Mouse (Mus musculus) intestine, embryonic 16.5 days (tissue): ENCODE data around the gene Abhd5. TPM values are rescaled to one million over a fixed set of nuclear protein-coding genes. Genes with fewer than 3 reads are reported as not detected.

Source experiments
- ATAC-seq: fragments of 200-750 bp; cut with Nextera tagmentation; 2 replicates; pipeline ENCODE4 v1.8.0; 2017; ENCODE audit warnings: moderate TSS enrichment, moderate library complexity
- H3K27ac ChIP-seq: fragments of 300-500 bp; sonication (generic); 2 replicates; pipeline ENCODE4 v1.5.1; 2014; ENCODE audit warnings: mild to moderate bottlenecking, low read length
- H3K27me3 ChIP-seq: fragments of 300-500 bp; sonication (generic); replicated peaks from 2 replicates; pipeline ENCODE4 v1.6.1; 2014; ENCODE audit warnings: low read length, control low read depth, mixed read lengths; ENCODE audit not compliant: control insufficient read depth, insufficient read depth
- H3K36me3 ChIP-seq: fragments of 300-500 bp; sonication (generic); 2 replicates; pipeline ENCODE4 v1.6.1; 2014; ENCODE audit warnings: low read length, control low read depth; ENCODE audit not compliant: control insufficient read depth, insufficient read depth
- H3K4me1 ChIP-seq: fragments of 300-500 bp; sonication (generic); 2 replicates; pipeline ENCODE4 v1.6.1; 2014; ENCODE audit warnings: low read length, control low read depth, mixed read lengths; ENCODE audit not compliant: control insufficient read depth, insufficient read depth
- H3K4me2 ChIP-seq: fragments of 300-500 bp; sonication (generic); 2 replicates; pipeline ENCODE4 v1.6.1; 2014; ENCODE audit warnings: low read depth, low read length, control low read depth
- H3K4me3 ChIP-seq: fragments of 300-500 bp; sonication (generic); 2 replicates; pipeline ENCODE4 v1.5.1; 2014; ENCODE audit warnings: mild to moderate bottlenecking, low read length
- H3K9ac ChIP-seq: fragments of 300-500 bp; sonication (generic); 2 replicates; pipeline ENCODE4 v1.6.1; 2014; ENCODE audit warnings: low read depth, low read length
- H3K9me3 ChIP-seq: fragments of 300-500 bp; sonication (generic); 2 replicates; pipeline ENCODE4 v1.6.1; 2016; ENCODE audit warnings: low read length, control low read depth; ENCODE audit not compliant: control insufficient read depth
- WGBS: fragments of 180-500 bp; shearing (Covaris S2); extraction: QIAGEN DNeasy Blood & Tissue Kit; methylation state at CpG from one replicate; pipeline ENCODE4 v1.1.7; 2014; 5-methylcytosine and 5-hydroxymethylcytosine counted together
- polyA plus RNA-seq: library from polyadenylated mRNA; unstranded; fragments of >200 nt; fragmentation: Nextera tagmentation; extraction: Ambion mirVana; gene quantifications from 2 replicates; pipeline ENCODE4 v1.2.1, GENCODE M21; 2015

Gene Abhd5
- polyA plus RNA-seq, 1 experiment from 2014 or later: 20.8 TPM

DNA sequence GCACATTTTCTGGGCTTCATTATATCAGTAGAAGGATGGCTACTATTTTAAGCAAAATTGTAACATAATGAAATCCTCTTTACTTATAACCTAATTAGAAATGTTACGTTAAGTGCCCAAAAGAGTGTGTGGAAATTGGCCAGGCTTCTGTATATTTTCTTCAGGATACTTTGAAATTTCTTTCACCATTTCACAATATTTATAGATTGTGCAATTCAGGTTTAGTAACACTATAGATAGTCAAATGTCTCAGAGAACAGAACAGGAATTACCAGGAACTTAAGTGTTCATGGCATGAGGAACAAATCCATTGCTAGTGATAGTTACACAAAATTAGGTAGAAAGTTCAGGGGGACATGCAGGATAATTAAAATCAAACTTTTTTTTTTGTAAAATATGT lies 5.7 kb downstream of the Abhd5 start:
- no peak overlapping the region for H3K27ac ChIP-seq
- no peak overlapping the region for H3K4me3 ChIP-seq
- no peaks in the 10 kb centered on the region for H3K36me3 ChIP-seq
- H3K9ac ChIP-seq: no peak overlapping the region
- no peak overlapping the region for H3K4me2 ChIP-seq
- H3K9me3 ChIP-seq: no peaks in the 10 kb centered on the region
- 84% methylated on average over 1 of the region's 1 CpGs for WGBS
- no peaks in the 10 kb centered on the region for H3K4me1 ChIP-seq
- H3K27me3 ChIP-seq: no peaks in the 10 kb centered on the region
- no peak for ATAC-seq

DNA sequence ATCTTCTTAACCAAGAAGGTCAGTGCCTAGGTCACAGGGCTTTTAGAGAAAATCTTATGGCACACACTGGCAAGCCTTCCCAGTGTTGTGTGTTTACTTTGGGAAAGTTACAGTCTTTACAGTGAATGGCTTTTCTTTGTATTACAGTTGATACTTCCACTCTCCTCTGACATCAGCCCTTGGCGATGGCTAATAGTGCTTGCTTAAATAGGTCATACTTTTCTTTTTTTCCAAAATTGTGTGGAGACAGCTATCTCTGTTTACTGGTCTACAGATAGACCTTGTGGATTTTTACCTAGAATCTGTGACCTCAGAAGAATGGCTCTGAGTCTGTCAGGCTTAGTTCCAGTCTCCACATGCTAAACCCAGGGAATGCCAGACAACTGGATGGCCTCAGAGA lies 6.2 kb downstream of the Abhd5 start:
- Histone ChIP-seq H3K27ac (no peak overlapping the region), H3K27me3 (no peaks in the 10 kb centered on the region), H3K9me3 (no peaks in the 10 kb centered on the region), H3K4me3 (no peak overlapping the region), H3K9ac (no peak overlapping the region), H3K4me2 (no peak overlapping the region), H3K36me3 (no peaks in the 10 kb centered on the region), H3K4me1 (no peaks in the 10 kb centered on the region)
- 77% methylated on average over 1 of the region's 1 CpGs for WGBS
- ATAC-seq: no peak

DNA sequence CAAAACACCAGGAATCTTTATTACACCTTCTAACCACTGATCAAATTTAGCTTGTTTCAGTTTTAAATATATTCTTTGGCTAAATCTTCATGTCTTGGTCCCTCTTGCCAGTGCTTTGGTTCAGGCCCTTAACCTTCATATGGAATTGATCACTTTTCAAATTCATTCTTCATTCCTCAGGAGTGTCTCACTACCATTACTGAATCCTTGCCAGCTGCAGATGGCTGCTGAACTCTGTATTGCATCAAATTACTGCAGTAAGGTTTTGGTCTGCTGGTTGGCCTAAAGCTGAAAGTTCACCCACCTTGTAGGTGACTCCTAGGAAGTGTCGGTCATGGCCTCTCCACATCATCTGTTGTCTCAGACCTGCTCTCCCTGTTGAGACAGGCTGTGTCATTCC lies 12.8 kb downstream of the Abhd5 start:
- Histone ChIP-seq H3K36me3 (no peaks in the 10 kb centered on the region), H3K9me3 (no peaks in the 10 kb centered on the region), H3K4me1 (no peaks in the 10 kb centered on the region), H3K4me2 (no peak overlapping the region), H3K27ac (no peak overlapping the region), H3K27me3 (no peaks in the 10 kb centered on the region), H3K9ac (no peak overlapping the region), H3K4me3 (no peak overlapping the region)
- WGBS: 92% methylated on average over 1 of the region's 1 CpGs
- no peak for ATAC-seq

DNA sequence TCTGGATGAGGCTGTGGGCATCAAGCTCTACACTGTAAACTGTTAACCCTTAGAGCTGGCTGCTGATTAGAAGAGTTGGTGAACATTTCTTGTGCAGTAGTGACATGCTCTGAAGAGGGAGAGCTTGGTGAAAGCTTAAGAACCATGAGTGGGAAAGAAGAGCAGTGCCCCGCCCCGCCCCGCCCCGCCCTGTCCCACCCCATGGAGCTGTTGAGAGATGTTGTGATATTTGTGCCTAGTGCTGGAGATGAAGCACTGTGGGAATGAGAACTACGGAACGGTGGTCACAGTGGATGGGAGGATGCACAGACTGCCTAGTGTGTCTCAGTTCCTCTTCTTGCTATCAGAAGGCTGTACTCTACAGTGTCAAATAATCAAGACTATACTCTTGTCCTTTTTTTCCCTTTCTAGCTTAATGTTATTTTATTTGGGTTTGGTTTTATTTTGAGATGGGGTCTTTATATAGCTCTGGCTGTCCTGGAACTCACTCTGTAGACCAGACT lies 18.9 kb downstream of the Abhd5 start:
- no peaks in the 10 kb centered on the region for H3K9me3 ChIP-seq
- no peaks in the 10 kb centered on the region for H3K36me3 ChIP-seq
- 92% methylated on average over 6 of the region's 6 CpGs for WGBS
- no peaks in the 10 kb centered on the region for H3K27me3 ChIP-seq
- H3K4me2 ChIP-seq: no peak overlapping the region
- 0 out of 2 replicates have a peak, but pooled peaks cover 3% of the 10 kb centered on the region for H3K4me1 ChIP-seq
- no peak overlapping the region for H3K27ac ChIP-seq
- H3K9ac ChIP-seq: no peak overlapping the region
- H3K4me3 ChIP-seq: no peak overlapping the region
- ATAC-seq: no peak

DNA sequence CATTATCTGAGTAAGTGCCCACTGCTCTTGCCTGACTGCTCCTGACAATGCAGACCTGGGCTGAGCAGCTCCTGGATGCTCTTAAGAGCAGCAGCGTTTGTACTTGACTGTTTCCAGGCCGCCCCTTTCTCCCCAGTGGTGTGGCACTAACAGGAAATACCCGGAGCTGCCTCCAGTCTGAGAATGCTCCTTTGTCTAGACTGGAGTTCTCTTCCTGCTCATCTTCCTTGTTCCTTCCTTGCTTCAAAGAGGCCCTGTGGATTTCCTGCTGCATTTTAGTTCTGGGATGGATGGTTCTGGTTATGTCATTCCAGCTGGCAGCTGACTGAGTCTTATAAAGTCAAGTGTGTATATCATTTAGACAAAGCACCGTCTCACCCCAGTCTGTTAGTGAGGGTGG lies 21.1 kb downstream of the Abhd5 start:
- H3K36me3 ChIP-seq: no peaks in the 10 kb centered on the region
- H3K4me1 ChIP-seq: 0 out of 2 replicates have a peak, but pooled peaks cover 3% of the 10 kb centered on the region
- no peak for ATAC-seq
- no peak overlapping the region for H3K4me2 ChIP-seq
- H3K27ac ChIP-seq: no peak overlapping the region
- no peaks in the 10 kb centered on the region for H3K9me3 ChIP-seq
- no peak overlapping the region for H3K4me3 ChIP-seq
- H3K9ac ChIP-seq: no peak overlapping the region
- no peaks in the 10 kb centered on the region for H3K27me3 ChIP-seq
- WGBS: 33% methylated on average over 4 of the region's 4 CpGs

DNA sequence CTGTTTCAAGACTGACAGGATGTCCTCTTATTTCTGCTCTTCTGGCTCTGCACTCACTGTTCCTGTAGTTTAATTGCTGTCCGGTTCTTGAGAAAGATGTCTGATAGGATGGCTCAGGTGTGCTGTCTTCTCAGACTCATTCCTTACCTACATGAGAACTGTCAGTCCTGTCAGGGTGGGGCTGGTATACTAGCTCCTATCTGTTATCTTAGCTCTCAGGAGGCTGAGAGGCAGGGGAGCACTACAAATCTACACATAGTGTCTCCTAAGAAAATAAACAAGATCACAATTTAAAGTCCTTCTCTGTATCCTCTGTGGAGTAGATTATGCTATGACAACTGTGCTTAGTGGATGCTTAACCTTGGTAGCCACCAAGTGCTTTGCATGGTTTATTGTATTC lies 21.6 kb downstream of the Abhd5 start:
- Histone ChIP-seq H3K36me3 (no peaks in the 10 kb centered on the region), H3K4me1 (0 out of 2 replicates have a peak, but pooled peaks cover 3% of the 10 kb centered on the region), H3K9ac (no peak overlapping the region), H3K27me3 (no peaks in the 10 kb centered on the region), H3K4me3 (no peak overlapping the region), H3K9me3 (no peaks in the 10 kb centered on the region), H3K4me2 (no peak overlapping the region), H3K27ac (no peak overlapping the region)
- 69% methylated on average over 1 of the region's 1 CpGs for WGBS
- no peak for ATAC-seq

DNA sequence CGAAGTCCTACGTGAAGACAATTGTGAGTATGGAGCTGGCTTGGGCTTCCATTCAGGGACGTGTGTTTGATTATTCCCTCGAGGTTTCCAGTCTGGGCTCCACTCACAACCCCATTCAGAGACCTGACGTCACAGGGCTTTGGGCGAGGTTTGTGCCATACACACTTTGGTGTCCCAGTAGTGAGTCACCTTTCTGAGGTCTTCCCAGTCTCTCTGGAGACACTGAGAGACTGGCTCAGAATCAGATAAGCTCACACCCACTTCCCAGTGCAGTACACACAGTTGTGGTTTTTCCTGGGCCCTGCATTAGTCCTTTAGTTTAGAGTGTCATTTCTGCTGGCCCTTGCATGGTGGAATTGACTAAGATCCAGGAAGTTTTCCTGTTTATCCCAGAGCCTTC lies 27.6 kb downstream of the Abhd5 start:
- WGBS: 88% methylated on average over 6 of the region's 6 CpGs
- H3K9me3 ChIP-seq: no peaks in the 10 kb centered on the region
- ATAC-seq: no peak

DNA sequence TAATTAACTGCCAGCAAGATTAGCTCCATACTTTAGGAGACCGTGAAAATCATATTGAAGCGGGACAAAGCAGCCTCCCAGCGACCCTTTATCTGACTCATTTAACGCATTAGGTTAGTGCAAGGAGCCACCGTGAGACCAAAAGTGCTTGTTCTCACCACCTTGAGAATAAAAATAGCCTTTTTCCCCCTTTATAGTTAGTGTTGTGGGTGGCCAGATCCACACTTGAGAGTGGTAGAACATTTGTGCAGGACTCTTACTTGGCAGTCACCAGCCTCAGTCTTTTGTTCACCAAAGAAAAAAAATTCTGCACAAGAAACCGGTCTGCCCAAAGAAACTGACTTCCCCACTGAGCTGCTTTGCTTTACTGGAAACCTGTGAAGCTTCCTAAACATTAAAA lies 29.6 kb downstream of the Abhd5 start:
- 91% methylated on average over 6 of the region's 6 CpGs for WGBS

More for the DNA sequence above, 27.6 kb downstream of the Abhd5 start:
- no peak overlapping the region for H3K27ac ChIP-seq
- no peaks in the 10 kb centered on the region for H3K27me3 ChIP-seq
- H3K9ac ChIP-seq: no peak overlapping the region
- H3K36me3 ChIP-seq: no peaks in the 10 kb centered on the region
- H3K4me3 ChIP-seq: no peak overlapping the region
- H3K4me1 ChIP-seq: no peaks in the 10 kb centered on the region
- no peak overlapping the region for H3K4me2 ChIP-seq

DNA sequence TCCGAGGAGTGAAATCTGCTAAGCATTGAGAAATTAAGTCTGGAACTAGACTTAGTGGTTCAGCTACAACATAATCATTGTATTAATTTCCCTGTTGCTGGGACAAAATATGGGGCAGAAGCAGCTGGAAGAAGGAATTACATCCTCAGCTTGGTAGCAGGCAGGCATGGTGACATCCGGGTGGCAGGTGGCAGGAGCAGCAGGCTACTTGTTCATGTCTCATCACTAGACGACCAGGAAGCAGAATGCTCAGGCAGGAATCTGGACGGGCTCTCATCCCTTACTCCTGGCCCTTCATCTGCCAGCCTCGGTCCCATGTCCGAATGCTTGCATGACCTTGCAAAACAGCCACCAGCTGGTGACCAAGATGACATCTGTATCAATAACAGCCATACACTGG lies 30.6 kb downstream of the Abhd5 start:
- Histone ChIP-seq H3K4me3 (no peak overlapping the region), H3K9me3 (no peaks in the 10 kb centered on the region), H3K27me3 (no peaks in the 10 kb centered on the region), H3K9ac (no peak overlapping the region), H3K36me3 (no peaks in the 10 kb centered on the region), H3K27ac (no peak overlapping the region), H3K4me1 (no peaks in the 10 kb centered on the region), H3K4me2 (no peak overlapping the region)
- WGBS: 90% methylated on average over 6 of the region's 6 CpGs
- ATAC-seq: no peak

More for the DNA sequence above, 29.6 kb downstream of the Abhd5 start:
- H3K36me3 ChIP-seq: no peaks in the 10 kb centered on the region
- no peak overlapping the region for H3K4me2 ChIP-seq
- no peaks in the 10 kb centered on the region for H3K9me3 ChIP-seq
- no peaks in the 10 kb centered on the region for H3K27me3 ChIP-seq
- no peak overlapping the region for H3K9ac ChIP-seq
- no peak overlapping the region for H3K4me3 ChIP-seq
- ATAC-seq: no peak
- no peak overlapping the region for H3K27ac ChIP-seq
- no peaks in the 10 kb centered on the region for H3K4me1 ChIP-seq

DNA sequence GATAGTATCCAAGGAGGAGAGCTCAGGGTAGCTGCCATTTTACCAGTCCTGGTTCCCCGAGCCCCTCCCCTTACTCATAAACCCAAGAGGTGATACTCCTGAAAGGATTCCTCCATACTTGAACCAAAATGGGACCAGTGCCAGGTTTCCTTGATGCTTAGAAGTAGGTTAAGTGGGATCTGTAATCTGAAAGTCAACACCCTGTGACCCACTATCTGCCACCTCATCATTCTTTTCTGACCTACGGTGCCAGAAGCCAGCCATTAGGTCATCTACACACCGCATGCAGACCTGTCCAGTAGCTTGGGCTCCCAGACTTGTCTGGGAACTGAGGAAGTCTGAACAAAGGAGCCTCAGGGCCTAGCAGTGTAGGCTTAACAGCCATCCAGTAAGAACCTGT lies 34.6 kb downstream of the Abhd5 start:
- no peak overlapping the region for H3K9ac ChIP-seq
- no peak overlapping the region for H3K27ac ChIP-seq
- no peaks in the 10 kb centered on the region for H3K9me3 ChIP-seq
- no peaks in the 10 kb centered on the region for H3K4me1 ChIP-seq
- WGBS: 69% methylated on average over 3 of the region's 3 CpGs
- H3K27me3 ChIP-seq: no peaks in the 10 kb centered on the region
- no peak overlapping the region for H3K4me2 ChIP-seq
- H3K36me3 ChIP-seq: no peaks in the 10 kb centered on the region
- ATAC-seq: no peak
- H3K4me3 ChIP-seq: no peak overlapping the region
